Mouse (Mus musculus) limb, embryonic 10.5 days (tissue): Measurements from ENCODE around the gene Ciita. TPM values are rescaled to one million over a fixed set of nuclear protein-coding genes. Genes with fewer than 3 reads are reported as not detected.
A peak's percentile ranks its signal among the peaks of the same experiment; 100 is the strongest.

ENCODE experiments used
- DNase-seq: peaks from one replicate; pipeline ENCODE4 v3.0.0-alpha.2; 2017; ENCODE audit warnings: low spot score
- H3K27ac ChIP-seq: fragments of 300-500 bp; sonication (generic); 2 replicates; pipeline ENCODE4 v1.5.1; 2016; ENCODE audit warnings: mild to moderate bottlenecking
- H3K27me3 ChIP-seq: fragments of 300-500 bp; sonication (generic); 2 replicates; pipeline ENCODE4 v1.6.1; 2016; ENCODE audit warnings: low read depth, mild to moderate bottlenecking; ENCODE audit not compliant: poor library complexity, severe bottlenecking
- H3K36me3 ChIP-seq: fragments of 300-500 bp; sonication (generic); 2 replicates; pipeline ENCODE4 v1.6.1; 2016; ENCODE audit warnings: mild to moderate bottlenecking, moderate library complexity
- H3K4me1 ChIP-seq: fragments of 300-500 bp; sonication (generic); 2 replicates; pipeline ENCODE4 v1.6.1; 2016
- H3K4me3 ChIP-seq: fragments of 300-500 bp; sonication (generic); 2 replicates; pipeline ENCODE4 v1.5.1; 2016; ENCODE audit warnings: mild to moderate bottlenecking, moderate library complexity
- H3K9me3 ChIP-seq: fragments of 300-500 bp; sonication (generic); replicated peaks from 2 replicates; pipeline ENCODE4 v1.6.1; 2016; ENCODE audit warnings: mild to moderate bottlenecking
- WGBS: fragments of 180-500 bp; shearing (Covaris S2); methylation state at CpG from one replicate; pipeline ENCODE4 v1.1.7; 2016; 5-methylcytosine and 5-hydroxymethylcytosine counted together
- polyA plus RNA-seq: library from polyadenylated mRNA; unstranded; fragments of >200 nt; fragmentation: Nextera tagmentation; extraction: Ambion mirVana; gene quantifications from 2 replicates; pipeline ENCODE4 v1.2.1, GENCODE M21; 2016

Ciita gene
- 0.09 and 0.19 TPM in 2 replicates for polyA plus RNA-seq

DNA sequence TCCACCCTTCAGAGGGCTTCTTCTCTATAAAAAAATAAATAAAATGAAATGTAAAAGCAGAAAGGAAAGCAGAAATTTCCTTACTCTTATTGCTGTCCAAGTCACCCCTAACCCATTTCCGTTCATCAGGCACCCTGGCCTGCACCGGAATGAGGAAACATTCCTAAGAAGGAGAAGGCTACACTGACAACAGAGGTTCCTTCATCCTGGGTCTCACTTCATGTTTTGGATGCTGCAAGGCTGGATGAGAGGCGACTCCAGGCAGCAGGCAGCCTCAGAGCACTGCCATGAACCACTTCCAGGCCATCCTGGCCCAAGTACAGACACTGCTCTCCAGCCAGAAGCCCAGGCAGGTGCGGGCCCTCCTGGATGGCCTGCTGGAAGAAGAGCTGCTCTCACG lies at the start of gene Ciita:
Ciita (plus strand) TSS at position 203 of the 400 bp plus-strand sequence.
- Histone ChIP-seq H3K4me1 (no peaks in the 10 kb centered on the region), H3K27ac (no peak within 1 kb of the TSS), H3K4me3 (no peak within 1 kb of the TSS), H3K36me3 (no peaks in the 10 kb centered on the region), H3K9me3 (no peaks in the 10 kb centered on the region), H3K27me3 (no peaks in the 10 kb centered on the region)
- WGBS: 87% methylated on average over 5 of the region's 5 CpGs
- DNase-seq: no peak

GRCm38 (mm10) chr16:10431911-10432310 lies 47.9 kb upstream of the Ciita start:
- 85% methylated on average over 1 of the region's 1 CpGs for WGBS
- Histone ChIP-seq H3K9me3 (no peaks in the 10 kb centered on the region), H3K36me3 (peaks cover 7% of the 10 kb centered on the region), H3K4me1 (no peaks in the 10 kb centered on the region), H3K4me3 (no peak overlapping the region), H3K27ac (no peak overlapping the region), H3K27me3 (no peaks in the 10 kb centered on the region)
- DNase-seq: no peak

GRCm38 (mm10) chr16:10432387-10432786 lies 47.5 kb upstream of the Ciita start:
- Histone ChIP-seq H3K27me3 (no peaks in the 10 kb centered on the region), H3K36me3 (peaks cover 2% of the 10 kb centered on the region), H3K27ac (no peak overlapping the region), H3K9me3 (no peaks in the 10 kb centered on the region), H3K4me1 (no peaks in the 10 kb centered on the region), H3K4me3 (no peak overlapping the region)
- no peak for DNase-seq
- WGBS: 90% methylated on average over 4 of the region's 4 CpGs

- Histone ChIP-seq H3K27ac (no peak overlapping the region), H3K9me3 (no peaks in the 10 kb centered on the region), H3K27me3 (no peaks in the 10 kb centered on the region), H3K4me1 (no peaks in the 10 kb centered on the region), H3K4me3 (no peak overlapping the region), H3K36me3 (peaks cover 5% of the 10 kb centered on the region)
- WGBS: 91% methylated on average over 5 of the region's 5 CpGs
- no peak for DNase-seq
Measured at GRCm38 (mm10) chr16:10433344-10433743, 46.5 kb upstream of the Ciita start.

DNA sequence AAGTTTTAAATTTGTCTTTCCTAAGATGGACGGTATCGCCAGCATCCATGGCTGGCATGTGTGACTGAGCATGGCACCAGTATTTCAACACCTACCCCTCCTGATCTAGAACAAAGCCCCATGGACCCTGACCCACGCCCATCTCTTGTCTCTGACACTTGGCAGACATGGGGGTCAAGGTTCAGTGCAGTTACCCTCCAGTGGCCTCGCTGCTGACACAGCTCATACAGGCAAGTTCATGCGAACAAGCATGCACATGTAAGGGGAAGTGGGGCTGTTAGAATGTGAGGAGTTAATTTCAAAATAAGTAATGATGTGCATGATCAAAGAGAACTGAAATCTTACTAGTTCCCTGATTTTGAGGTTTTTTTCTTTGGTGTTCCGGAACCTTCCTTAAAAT lies 43.7 kb upstream of the Ciita start:
- Histone ChIP-seq H3K27me3 (no peaks in the 10 kb centered on the region), H3K27ac (no peak overlapping the region), H3K4me3 (no peak overlapping the region), H3K36me3 (peaks cover 9% of the 10 kb centered on the region), H3K9me3 (no peaks in the 10 kb centered on the region), H3K4me1 (no peaks in the 10 kb centered on the region)
- no peak for DNase-seq
- WGBS: 81% methylated on average over 6 of the region's 6 CpGs

DNA sequence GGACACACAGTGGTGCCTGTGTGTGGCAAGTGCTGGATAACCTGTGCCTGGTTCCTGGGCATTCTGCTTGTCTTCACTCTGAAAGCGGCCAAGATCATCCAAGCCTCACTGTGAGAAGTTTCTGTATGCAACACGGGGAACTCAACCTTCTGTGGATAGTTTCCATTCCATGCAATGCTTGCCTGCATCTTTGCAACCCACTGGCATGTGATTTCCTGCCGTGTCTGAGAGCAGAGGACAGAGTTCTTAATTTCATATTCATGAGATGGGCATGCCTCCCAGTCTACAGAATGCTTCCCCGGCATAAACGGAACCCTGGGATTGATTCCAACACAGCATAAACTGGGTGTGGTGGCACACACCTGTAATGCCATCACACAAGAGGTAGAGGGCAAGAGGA lies 41.8 kb upstream of the Ciita start:
- H3K36me3 ChIP-seq: peaks cover 9% of the 10 kb centered on the region
- DNase-seq: no peak
- H3K27me3 ChIP-seq: no peaks in the 10 kb centered on the region
- WGBS: 91% methylated on average over 5 of the region's 5 CpGs
- H3K4me3 ChIP-seq: no peak overlapping the region
- no peak overlapping the region for H3K27ac ChIP-seq
- no peaks in the 10 kb centered on the region for H3K4me1 ChIP-seq
- no peaks in the 10 kb centered on the region for H3K9me3 ChIP-seq

GRCm38 (mm10) chr16:10441328-10441727 lies 38.5 kb upstream of the Ciita start:
- H3K4me1 ChIP-seq: peaks cover 8% of the 10 kb centered on the region
- no peaks in the 10 kb centered on the region for H3K27me3 ChIP-seq
- H3K9me3 ChIP-seq: no peaks in the 10 kb centered on the region
- H3K4me3 ChIP-seq: no peak overlapping the region
- WGBS: 88% methylated on average over 6 of the region's 6 CpGs
- H3K36me3 ChIP-seq: peaks cover 11% of the 10 kb centered on the region
- DNase-seq: no peak
- H3K27ac ChIP-seq: no peak overlapping the region

DNA sequence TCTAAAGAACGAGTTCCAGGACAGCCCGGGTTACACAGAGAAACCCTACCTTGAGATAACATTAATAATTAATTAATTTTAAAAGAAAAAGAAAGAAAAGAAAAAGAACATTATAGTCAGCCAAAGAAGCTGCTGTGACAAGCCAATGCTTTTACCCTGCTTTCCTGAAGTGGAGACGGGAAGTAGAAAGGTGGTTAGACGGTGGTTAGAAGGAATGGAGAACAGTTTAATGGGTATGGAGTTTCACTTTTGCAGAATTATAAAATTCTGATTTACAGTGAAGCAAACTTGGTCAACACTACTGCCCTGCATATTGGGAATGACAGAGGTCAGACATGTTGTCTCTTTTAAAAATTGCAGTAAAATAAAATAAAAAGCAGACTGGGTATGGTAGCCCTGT lies 38.1 kb upstream of the Ciita start:
- WGBS: 92% methylated on average over 4 of the region's 4 CpGs
- no peak for DNase-seq
- peaks cover 11% of the 10 kb centered on the region for H3K36me3 ChIP-seq

GRCm38 (mm10) chr16:10443723-10444122 lies 36.1 kb upstream of the Ciita start:
- Histone ChIP-seq H3K27ac (no peak overlapping the region), H3K4me3 (no peak overlapping the region), H3K4me1 (peaks cover 25% of the 10 kb centered on the region), H3K27me3 (no peaks in the 10 kb centered on the region), H3K9me3 (no peaks in the 10 kb centered on the region), H3K36me3 (peaks cover 3% of the 10 kb centered on the region; the same call in 1 of the 2 replicates)
- no peak for DNase-seq

More for the DNA sequence above, 38.1 kb upstream of the Ciita start:
- H3K9me3 ChIP-seq: no peaks in the 10 kb centered on the region
- H3K27me3 ChIP-seq: no peaks in the 10 kb centered on the region
- peaks cover 12% of the 10 kb centered on the region for H3K4me1 ChIP-seq
- no peak overlapping the region for H3K4me3 ChIP-seq
- H3K27ac ChIP-seq: no peak overlapping the region

DNA sequence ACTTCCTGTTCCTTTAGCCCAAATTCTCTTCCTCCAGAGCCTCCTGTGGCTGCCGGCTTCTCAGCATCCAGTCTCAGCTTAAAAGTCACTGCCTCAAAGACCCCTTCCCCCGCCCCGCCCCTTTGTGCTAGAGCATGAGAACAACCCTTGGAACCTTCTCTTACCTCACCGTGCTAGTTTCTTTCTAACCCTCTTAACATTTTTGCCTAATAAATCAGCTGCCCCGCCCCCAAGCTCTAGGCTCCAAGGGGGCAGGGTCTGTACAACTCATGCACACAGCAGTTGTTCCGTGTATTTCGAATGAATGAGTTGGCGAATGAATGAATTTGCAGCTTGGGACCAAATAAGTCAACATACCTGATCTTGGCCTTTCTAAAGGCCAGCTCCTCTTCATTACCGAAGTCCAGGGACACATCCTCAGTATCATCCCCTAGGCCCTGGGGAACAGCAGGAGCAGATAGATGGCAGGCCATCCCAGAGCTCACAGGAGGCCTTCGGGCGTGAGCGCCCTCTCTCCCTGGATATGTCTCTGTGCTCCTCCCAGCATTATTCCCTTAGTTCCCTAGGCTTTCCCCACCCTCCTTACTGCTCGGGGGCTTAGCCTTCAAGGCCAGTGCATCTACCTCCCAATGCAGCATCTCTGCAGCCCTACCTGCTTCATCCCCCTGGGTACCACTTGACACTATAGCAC lies 33.1 kb upstream of the Ciita start:
- Histone ChIP-seq H3K27ac (peak overlapping the region; percentile 88), H3K9me3 (no peaks in the 10 kb centered on the region), H3K27me3 (no peaks in the 10 kb centered on the region), H3K36me3 (0 out of 2 replicates have a peak, but pooled peaks cover 3% of the 10 kb centered on the region), H3K4me3 (peak overlapping the region; percentile 55), H3K4me1 (peaks cover 25% of the 10 kb centered on the region)
- peak; percentile 45 for DNase-seq
- 21% methylated on average over 13 of the region's 13 CpGs for WGBS

- Histone ChIP-seq H3K27ac (peak within 1 kb of the TSS; percentile 88), H3K4me1 (peaks cover 25% of the 10 kb centered on the region), H3K4me3 (peak within 1 kb of the TSS; percentile 55), H3K9me3 (no peaks in the 10 kb centered on the region), H3K36me3 (0 out of 2 replicates have a peak, but pooled peaks cover 3% of the 10 kb centered on the region), H3K27me3 (no peaks in the 10 kb centered on the region)
- DNase-seq: peak; percentile 86
- 3% methylated on average over 12 of the region's 12 CpGs for WGBS
Measured at GRCm38 (mm10) chr16:10447264-10447594, 32.6 kb upstream of the Ciita start, which contains the start of gene Tvp23a. Gene Tvp23a, minus strand, starts transcription at chr16:10447362.

- peak overlapping the region; percentile 88 for H3K27ac ChIP-seq
- no peaks in the 10 kb centered on the region for H3K27me3 ChIP-seq
- DNase-seq: no peak
- WGBS: 67% methylated on average over 2 of the region's 2 CpGs
- peaks cover 25% of the 10 kb centered on the region for H3K4me1 ChIP-seq
- H3K4me3 ChIP-seq: peak overlapping the region; percentile 55
- no peaks in the 10 kb centered on the region for H3K9me3 ChIP-seq
- H3K36me3 ChIP-seq: 0 out of 2 replicates have a peak, but pooled peaks cover 3% of the 10 kb centered on the region
Measured at GRCm38 (mm10) chr16:10447781-10448180, 32.1 kb upstream of the Ciita start.

DNA sequence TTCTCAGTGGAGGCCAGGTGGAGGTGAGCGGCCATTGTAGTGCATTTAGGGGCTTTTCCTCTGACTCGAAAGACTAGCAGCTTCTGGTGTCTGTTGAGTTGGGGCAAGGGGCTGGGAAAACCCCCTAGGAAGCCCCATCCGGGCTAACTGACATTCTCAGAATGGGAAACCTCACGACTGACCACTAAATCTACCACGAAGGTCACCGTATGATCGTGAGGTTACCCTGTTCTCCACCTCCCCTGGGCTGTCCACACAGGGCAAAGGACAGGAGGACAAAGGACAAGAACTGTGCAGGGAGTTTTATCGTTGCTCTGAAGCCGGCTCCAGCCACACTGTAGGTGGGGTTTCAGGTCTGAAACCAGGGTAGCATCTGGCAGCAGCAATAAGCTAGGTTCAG lies 30.9 kb upstream of the Ciita start:
- H3K36me3 ChIP-seq: 0 out of 2 replicates have a peak, but pooled peaks cover 3% of the 10 kb centered on the region
- no peak for DNase-seq
- H3K4me3 ChIP-seq: no peak overlapping the region
- no peak overlapping the region for H3K27ac ChIP-seq
- peaks cover 36% of the 10 kb centered on the region for H3K4me1 ChIP-seq
- H3K9me3 ChIP-seq: no peaks in the 10 kb centered on the region
- H3K27me3 ChIP-seq: no peaks in the 10 kb centered on the region
- WGBS: 89% methylated on average over 9 of the region's 9 CpGs

- 85% methylated on average over 2 of the region's 2 CpGs for WGBS
- Histone ChIP-seq H3K4me3 (no peak overlapping the region), H3K4me1 (peaks cover 40% of the 10 kb centered on the region), H3K27me3 (no peaks in the 10 kb centered on the region), H3K9me3 (no peaks in the 10 kb centered on the region), H3K36me3 (no peaks in the 10 kb centered on the region), H3K27ac (no peak overlapping the region)
- DNase-seq: no peak
Measured at GRCm38 (mm10) chr16:10451906-10452305, 28.0 kb upstream of the Ciita start.
